Mouse (Mus musculus) liver, embryonic 11.5 days (tissue): ENCODE results near the gene Rufy1. TPM values are rescaled to one million over a fixed set of nuclear protein-coding genes. Genes with fewer than 3 reads are reported as not detected.
A peak's percentile ranks its signal among the peaks of the same experiment; 100 is the strongest.

Experiments
- ATAC-seq: fragments of 200-750 bp; cut with Nextera tagmentation; replicated peaks from 2 replicates; pipeline ENCODE4 v1.8.0; 2017; ENCODE audit warnings: moderate number of reproducible peaks, mild to moderate bottlenecking, moderate TSS enrichment, moderate library complexity; ENCODE audit not compliant: low FRiP score
- DNase-seq: peaks from one replicate; pipeline ENCODE4 v3.0.0-alpha.2; 2017; ENCODE audit warnings: low spot score
- H3K27ac ChIP-seq: fragments of 300-500 bp; sonication (generic); 2 replicates; pipeline ENCODE4 v1.5.1; 2014; ENCODE audit warnings: mild to moderate bottlenecking, low read depth, low read length, control low read depth
- H3K27me3 ChIP-seq: fragments of 300-500 bp; sonication (generic); replicated peaks from 2 replicates; pipeline ENCODE4 v1.6.1; 2014; ENCODE audit warnings: low read length, mixed read lengths; ENCODE audit not compliant: control insufficient read depth, insufficient read depth
- H3K36me3 ChIP-seq: fragments of 300-500 bp; sonication (generic); 2 replicates; pipeline ENCODE4 v1.6.1; 2014; ENCODE audit warnings: mild to moderate bottlenecking, low read length, moderate library complexity, mixed read lengths; ENCODE audit not compliant: control insufficient read depth, insufficient read depth
- H3K4me1 ChIP-seq: fragments of 300-500 bp; sonication (generic); replicated peaks from 2 replicates; pipeline ENCODE4 v1.6.1; 2014; ENCODE audit warnings: low read length, mixed read lengths; ENCODE audit not compliant: control insufficient read depth, insufficient read depth
- H3K4me2 ChIP-seq: fragments of 300-500 bp; sonication (generic); 2 replicates; pipeline ENCODE4 v1.6.1; 2014; ENCODE audit warnings: mild to moderate bottlenecking, control low read depth, moderate library complexity
- H3K4me3 ChIP-seq: fragments of 300-500 bp; sonication (generic); 2 replicates; pipeline ENCODE4 v1.5.1; 2014; ENCODE audit warnings: low read depth, low read length, control low read depth
- H3K9ac ChIP-seq: fragments of 300-500 bp; sonication (generic); 2 replicates; pipeline ENCODE4 v1.6.1; 2014; ENCODE audit warnings: low read depth, low read length, control low read depth
- H3K9me3 ChIP-seq: fragments of 300-500 bp; sonication (generic); 2 replicates; pipeline ENCODE4 v1.6.1; 2016; ENCODE audit warnings: low read length, inconsistent platforms, mixed read lengths; ENCODE audit not compliant: control insufficient read depth
- WGBS: fragments of 180-500 bp; shearing (Covaris S2); extraction: QIAGEN DNeasy Blood & Tissue Kit; methylation state at CpG from one replicate; pipeline ENCODE4 v1.1.7; 2014; 5-methylcytosine and 5-hydroxymethylcytosine counted together
- polyA plus RNA-seq: library from polyadenylated mRNA; unstranded; fragments of >200 nt; fragmentation: Nextera tagmentation; extraction: Ambion mirVana; gene quantifications from 2 replicates; pipeline ENCODE4 v1.2.1, GENCODE M21; 2014

The Rufy1 gene
- polyA plus RNA-seq, 1 experiment from 2014 or later: 19.2 TPM

DNA sequence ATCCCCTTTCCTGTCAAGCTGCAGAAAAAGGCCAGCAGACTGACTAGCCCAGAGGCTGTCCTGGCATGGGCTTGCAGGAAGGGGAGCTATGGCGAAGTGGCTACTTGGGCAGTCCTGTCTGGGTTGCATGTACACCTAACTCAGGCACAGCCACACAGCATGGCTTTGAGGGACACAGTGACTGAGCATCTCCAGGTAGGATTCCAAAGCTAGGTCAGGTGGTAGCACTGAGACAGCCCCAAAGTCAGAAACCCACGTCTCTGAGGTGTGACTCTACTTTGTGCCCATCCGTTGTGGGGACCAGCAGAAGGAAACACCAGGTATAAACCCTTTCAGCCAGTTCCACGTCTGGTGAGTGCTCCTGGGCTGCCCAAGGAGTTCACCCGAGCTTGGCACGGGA is 37.6 kb downstream of the Rufy1 start:
- no peak overlapping the region for H3K9ac ChIP-seq
- no peak overlapping the region for H3K4me3 ChIP-seq
- H3K4me2 ChIP-seq: no peak overlapping the region
- 84% methylated on average over 6 of the region's 6 CpGs for WGBS
- DNase-seq: no peak
- H3K9me3 ChIP-seq: no peaks in the 10 kb centered on the region
- no peaks in the 10 kb centered on the region for H3K27me3 ChIP-seq
- no peak for ATAC-seq
- no peak overlapping the region for H3K27ac ChIP-seq
- no peaks in the 10 kb centered on the region for H3K4me1 ChIP-seq
- peaks cover 4% of the 10 kb centered on the region; the same call in 1 of the 2 replicates for H3K36me3 ChIP-seq

DNA sequence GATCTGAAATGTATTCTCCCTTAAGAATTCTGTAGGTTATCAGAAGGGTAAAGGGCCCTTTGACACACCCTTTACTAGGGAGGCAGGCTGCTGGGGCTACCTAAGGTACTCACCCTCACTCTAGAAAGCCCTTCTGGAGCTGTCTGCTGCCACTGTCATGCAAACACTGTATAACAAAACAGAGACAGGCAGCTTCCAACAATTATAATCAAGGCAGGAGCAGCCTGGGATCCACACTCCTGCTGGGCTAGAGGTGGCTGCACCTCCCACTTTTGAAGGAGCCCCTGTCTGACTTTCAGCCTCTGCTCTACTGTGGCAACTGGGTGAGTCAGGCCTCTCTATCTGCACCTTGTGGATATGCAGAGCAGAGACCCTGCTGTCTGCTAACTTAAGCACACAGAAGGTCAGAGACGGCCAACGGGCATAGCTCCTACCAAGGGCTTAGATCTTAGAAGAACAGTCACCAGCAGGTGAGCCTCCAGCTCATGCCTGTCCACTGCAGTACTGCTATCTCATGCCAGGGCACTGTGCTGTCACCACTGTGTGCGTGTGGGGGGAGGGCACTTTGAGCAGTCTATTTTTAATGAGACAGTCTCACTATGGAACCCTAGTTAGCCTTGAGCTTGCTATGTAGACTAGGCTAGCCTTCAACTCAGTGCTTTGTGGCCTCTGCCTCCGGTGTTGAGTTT is 39.5 kb downstream of the Rufy1 start:
- ATAC-seq: 0 out of 2 replicates have a peak, but pooled peaks have one; percentile 35
- H3K27ac ChIP-seq: no peak overlapping the region
- H3K9me3 ChIP-seq: no peaks in the 10 kb centered on the region
- H3K27me3 ChIP-seq: no peaks in the 10 kb centered on the region
- H3K9ac ChIP-seq: no peak overlapping the region
- no peaks in the 10 kb centered on the region for H3K4me1 ChIP-seq
- 70% methylated on average over 4 of the region's 4 CpGs for WGBS
- peaks cover 17% of the 10 kb centered on the region for H3K36me3 ChIP-seq
- no peak for DNase-seq
- H3K4me2 ChIP-seq: no peak overlapping the region
- no peak overlapping the region for H3K4me3 ChIP-seq

DNA sequence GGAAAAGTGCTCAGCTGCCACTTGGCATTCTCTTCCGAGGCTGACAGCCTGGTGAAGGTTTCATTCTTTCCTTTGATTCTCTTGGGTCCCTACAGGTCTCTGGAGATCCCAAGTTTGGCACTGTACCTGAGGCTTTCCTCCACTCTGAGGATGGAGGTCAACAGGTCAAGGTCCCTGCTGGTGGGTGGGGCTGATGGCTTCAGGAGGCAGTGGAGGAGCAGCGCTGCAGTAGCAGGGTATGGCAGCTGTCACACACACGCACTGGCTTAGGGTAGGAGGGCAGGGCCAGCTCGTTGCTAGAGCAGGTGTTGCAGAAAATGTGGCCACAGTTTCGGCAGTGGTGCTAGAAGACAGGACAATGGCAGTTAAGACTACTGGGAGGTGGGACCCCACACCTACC is 41.3 kb downstream of the Rufy1 start:
- no peaks in the 10 kb centered on the region for H3K27me3 ChIP-seq
- no peak overlapping the region for H3K9ac ChIP-seq
- no peaks in the 10 kb centered on the region for H3K9me3 ChIP-seq
- peaks cover 23% of the 10 kb centered on the region for H3K36me3 ChIP-seq
- H3K4me2 ChIP-seq: no peak overlapping the region
- DNase-seq (no peak), ATAC-seq (no peak)
- no peaks in the 10 kb centered on the region for H3K4me1 ChIP-seq
- WGBS: 77% methylated on average over 5 of the region's 5 CpGs
- no peak overlapping the region for H3K27ac ChIP-seq
- H3K4me3 ChIP-seq: no peak overlapping the region

DNA sequence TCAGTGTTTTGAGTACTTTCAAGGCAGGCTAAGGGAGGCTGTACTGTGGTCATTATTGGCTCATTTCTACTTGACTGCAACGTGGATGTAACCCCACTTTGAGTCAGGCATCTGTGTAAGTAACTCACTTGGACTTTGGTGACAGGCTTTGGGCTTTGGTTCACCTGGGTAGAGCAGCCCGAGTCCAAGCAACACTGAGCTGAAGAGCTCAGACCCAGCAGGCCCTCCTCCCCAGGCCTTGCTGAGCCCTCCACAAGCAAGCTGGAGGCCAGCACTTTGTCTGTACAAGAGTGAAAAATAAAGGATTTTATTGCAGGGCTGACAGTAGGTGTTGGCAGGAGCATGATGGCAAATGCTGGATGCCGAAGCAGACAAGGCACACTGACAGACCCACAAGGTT is 41.9 kb downstream of the Rufy1 start:
- Histone ChIP-seq H3K4me2 (no peak overlapping the region), H3K9ac (no peak overlapping the region), H3K9me3 (no peaks in the 10 kb centered on the region), H3K4me3 (no peak overlapping the region), H3K36me3 (peaks cover 26% of the 10 kb centered on the region), H3K27me3 (no peaks in the 10 kb centered on the region), H3K27ac (no peak overlapping the region), H3K4me1 (no peaks in the 10 kb centered on the region)
- 72% methylated on average over 3 of the region's 3 CpGs for WGBS
- no peak for ATAC-seq
- no peak for DNase-seq

DNA sequence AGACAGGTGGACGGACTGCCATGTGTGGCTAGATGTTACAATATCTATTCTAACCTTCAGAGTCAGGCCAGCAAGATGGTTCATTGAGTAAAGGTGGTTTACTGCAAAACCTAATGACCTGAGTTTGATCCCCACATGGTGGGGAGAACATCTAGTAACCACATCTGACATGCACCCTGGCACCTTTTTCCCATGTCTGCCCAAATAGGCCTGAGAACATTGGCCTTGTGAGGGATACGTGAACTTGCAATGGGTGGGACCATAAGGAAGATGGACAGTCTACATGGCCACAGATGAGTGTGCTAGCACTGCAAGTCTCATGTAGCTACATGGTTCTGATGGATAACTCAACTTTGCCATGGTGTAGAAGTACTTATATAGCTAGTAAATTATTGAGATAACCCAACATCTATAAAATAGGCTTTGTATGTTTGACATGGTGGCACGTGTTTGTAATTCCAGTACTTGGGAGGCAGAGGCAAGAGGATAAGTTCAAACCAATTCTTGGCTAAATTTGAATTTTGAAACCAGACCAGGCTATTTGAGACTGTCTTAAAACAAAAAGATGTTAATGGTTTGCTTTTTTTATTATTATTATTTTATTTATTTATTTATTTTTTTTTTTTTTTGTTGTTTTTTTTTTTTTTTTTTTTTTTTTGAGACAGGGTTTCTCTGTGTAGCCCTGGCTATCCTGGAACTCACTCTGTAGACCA is 42.6 kb downstream of the Rufy1 start:
- no peak overlapping the region for H3K27ac ChIP-seq
- 90% methylated on average over 3 of the region's 3 CpGs for WGBS
- ATAC-seq (0 out of 2 replicates have a peak, but pooled peaks have one; percentile 23), DNase-seq (no peak)
- no peaks in the 10 kb centered on the region for H3K4me1 ChIP-seq
- peaks cover 29% of the 10 kb centered on the region for H3K36me3 ChIP-seq
- H3K9ac ChIP-seq: no peak overlapping the region
- no peaks in the 10 kb centered on the region for H3K27me3 ChIP-seq
- H3K4me2 ChIP-seq: no peak overlapping the region
- H3K9me3 ChIP-seq: no peaks in the 10 kb centered on the region
- H3K4me3 ChIP-seq: no peak overlapping the region

DNA sequence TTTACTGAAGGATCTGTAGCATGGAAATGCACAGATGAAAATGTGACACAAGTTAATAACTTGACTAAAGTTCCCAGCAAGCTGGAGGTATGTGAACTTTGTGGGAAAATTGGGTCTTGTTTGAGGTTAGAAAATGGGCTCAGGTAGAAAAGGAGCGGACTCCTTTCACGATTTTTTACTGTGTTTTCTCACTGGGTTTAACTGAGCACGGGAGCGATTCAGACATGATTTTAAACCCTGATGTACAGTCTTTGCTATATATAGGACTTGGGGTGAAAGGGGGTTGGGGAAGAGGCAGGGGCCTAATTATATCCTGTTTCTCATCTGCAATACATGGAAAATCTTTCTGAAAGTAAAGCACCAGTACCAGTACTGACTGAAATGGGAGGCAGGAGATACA is 43.2 kb downstream of the Rufy1 start:
- H3K4me3 ChIP-seq: no peak overlapping the region
- H3K4me2 ChIP-seq: no peak overlapping the region
- H3K4me1 ChIP-seq: no peaks in the 10 kb centered on the region
- no peak for ATAC-seq
- DNase-seq: no peak
- WGBS: 84% methylated on average over 4 of the region's 4 CpGs
- no peaks in the 10 kb centered on the region for H3K27me3 ChIP-seq
- H3K36me3 ChIP-seq: peaks cover 33% of the 10 kb centered on the region
- H3K9me3 ChIP-seq: no peaks in the 10 kb centered on the region
- no peak overlapping the region for H3K27ac ChIP-seq
- H3K9ac ChIP-seq: no peak overlapping the region

DNA sequence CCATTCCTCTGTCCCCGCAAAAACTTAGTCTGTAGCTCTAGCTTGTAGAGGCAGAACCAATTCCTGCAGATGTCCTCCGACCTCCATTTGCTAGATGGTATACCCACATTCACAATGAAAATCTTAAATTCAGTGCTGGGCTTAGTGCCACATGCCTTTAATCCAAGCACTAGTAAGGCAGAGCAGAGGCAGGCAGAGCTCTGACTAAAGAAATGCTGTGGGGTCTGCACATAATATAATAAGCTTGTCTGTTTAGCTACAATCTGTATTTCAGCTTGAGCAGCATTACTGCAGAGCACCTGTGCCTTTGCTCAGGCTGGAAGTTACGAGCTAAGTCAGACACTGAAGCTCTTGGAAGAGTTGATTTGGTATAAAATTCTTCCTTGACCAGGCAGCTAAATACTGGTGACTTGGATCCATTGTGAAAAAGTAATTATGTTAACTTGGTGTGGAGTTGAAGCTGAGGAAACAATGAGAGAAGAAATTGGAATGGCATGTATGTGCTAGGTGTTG is 43.7 kb downstream of the Rufy1 start:
- no peak overlapping the region for H3K4me3 ChIP-seq
- no peak overlapping the region for H3K9ac ChIP-seq
- ATAC-seq: no peak
- 76% methylated on average over 3 of the region's 3 CpGs for WGBS
- no peaks in the 10 kb centered on the region for H3K27me3 ChIP-seq
- H3K36me3 ChIP-seq: peaks cover 37% of the 10 kb centered on the region
- no peaks in the 10 kb centered on the region for H3K4me1 ChIP-seq
- no peak overlapping the region for H3K4me2 ChIP-seq
- no peak for DNase-seq
- no peak overlapping the region for H3K27ac ChIP-seq
- no peaks in the 10 kb centered on the region for H3K9me3 ChIP-seq

DNA sequence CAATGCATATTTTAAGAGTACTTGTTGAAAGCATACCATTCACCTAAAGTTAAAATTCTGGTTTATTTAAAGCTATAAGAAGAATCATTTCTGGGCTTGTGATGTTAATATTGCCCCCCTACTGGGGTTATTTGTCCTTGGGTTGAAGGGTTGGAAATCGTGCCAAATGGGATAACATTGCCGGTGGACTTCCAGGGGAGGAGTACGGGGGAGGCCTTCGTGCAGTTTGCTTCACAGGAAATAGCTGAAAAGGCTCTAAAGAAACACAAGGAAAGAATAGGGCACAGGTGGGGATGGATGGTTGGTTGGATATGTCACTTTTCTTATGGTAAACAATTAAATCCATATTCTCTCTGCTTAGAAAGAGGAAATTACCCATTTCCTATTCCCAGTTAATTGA is 49.6 kb downstream of the Rufy1 start:
- H3K9ac ChIP-seq: no peak overlapping the region
- no peaks in the 10 kb centered on the region for H3K9me3 ChIP-seq
- H3K4me1 ChIP-seq: peaks cover 11% of the 10 kb centered on the region
- DNase-seq (no peak), ATAC-seq (no peak)
- H3K36me3 ChIP-seq: peaks cover 31% of the 10 kb centered on the region
- H3K27ac ChIP-seq: no peak overlapping the region
- no peaks in the 10 kb centered on the region for H3K27me3 ChIP-seq
- H3K4me3 ChIP-seq: peak overlapping the region; percentile 21; the same call in 1 of the 2 replicates
- H3K4me2 ChIP-seq: peak overlapping the region; percentile 49
- WGBS: 63% methylated on average over 4 of the region's 4 CpGs
